Mouse (Mus musculus) spleen, adult 12 weeks (tissue): ENCODE data around the gene Krt42.
"Not testable (repeated sequence)": the region's sequence is repeated elsewhere in the genome, so short reads cannot be mapped to it uniquely, and the experiment has no call there.

Experiments
- DNase-seq: peaks from one replicate; pipeline ENCODE4 v3.0.0; 2022; ENCODE audit warnings: low spot score

Krt42 gene

DNA sequence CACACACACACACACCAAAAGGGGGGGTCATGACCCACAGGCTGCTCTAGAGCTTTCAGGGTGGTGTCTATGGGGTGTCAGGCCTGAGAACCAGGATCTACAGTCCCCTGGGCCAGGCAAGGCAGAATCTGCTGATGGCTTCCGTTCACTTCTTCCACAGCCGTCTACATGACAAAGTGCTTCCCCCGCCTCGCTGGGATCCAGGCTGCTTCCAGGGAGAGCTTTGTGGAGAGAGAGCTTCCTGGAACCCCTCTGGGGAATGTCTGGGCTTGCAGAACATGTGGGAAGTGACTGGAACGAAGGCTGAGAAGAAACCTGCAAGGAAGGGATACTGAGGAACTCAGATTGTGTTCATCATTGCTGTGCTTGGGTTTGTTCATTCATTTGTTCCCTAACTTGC is 9.1 kb upstream of the Krt42 start:
- no peak for DNase-seq

DNA sequence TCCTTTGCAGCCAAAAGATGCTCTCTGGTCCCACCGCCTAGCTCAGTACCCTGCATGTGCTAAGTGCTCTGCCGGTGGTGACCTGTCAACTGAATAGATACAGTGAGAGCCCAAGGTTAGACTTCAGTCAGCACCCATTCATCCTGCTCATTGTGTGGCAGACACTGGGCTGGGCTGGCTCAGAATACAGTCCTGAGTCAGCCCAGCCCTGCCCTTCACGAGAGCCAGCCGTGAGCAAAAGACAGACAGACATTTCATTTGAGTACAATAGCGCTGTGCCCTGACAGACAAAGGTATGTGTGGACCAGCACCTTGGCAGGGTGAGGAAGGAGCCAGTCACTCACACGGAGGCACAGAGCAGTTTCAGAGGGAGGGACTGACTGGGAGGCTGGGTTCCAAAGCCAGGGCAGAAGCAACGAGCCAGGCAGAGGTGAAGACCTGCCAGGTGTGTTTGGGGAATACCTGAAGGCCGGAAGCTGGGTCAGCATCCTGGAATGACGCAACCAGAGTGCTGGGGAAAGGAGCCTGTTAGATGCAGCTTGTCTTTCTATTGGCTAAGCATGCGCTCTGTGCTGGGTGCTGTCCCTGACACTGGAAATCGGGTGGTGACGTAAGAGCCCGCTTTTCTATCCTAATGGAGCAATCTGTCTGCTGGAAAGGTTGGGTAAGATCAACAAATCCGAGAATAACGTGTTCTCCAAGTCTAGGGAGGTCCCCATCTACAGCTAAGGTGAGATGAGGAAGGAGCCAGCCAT is 8.2 kb upstream of the Krt42 start:
- DNase-seq = no peak

- no peak for DNase-seq
These were observed 5.8 kb upstream of the Krt42 start for GRCm38 (mm10) chr11:100275466-100275865.

DNA sequence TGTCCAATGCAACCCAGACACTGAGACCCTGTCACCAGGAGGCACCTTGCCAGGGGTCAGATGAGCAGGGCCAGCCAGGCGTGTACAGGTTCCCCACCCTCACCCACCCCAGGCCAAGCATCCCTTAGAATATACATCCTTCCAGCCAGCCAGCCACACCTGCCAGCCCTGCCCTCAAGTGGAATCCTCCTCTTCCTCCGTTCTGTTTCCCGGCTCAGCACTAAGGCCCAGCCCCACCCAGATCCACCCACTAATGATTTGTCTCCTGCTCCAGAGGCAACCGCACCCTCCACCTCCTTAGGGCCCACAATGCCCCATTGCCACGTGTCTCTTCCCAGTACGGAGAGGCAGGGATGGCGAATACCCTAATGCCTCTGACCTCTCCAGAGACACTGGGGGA is 5.0 kb upstream of the Krt42 start:
- DNase-seq = no peak

- no peak for DNase-seq
These were observed 2.2 kb upstream of the Krt42 start for GRCm38 (mm10) chr11:100271878-100272277.

DNA sequence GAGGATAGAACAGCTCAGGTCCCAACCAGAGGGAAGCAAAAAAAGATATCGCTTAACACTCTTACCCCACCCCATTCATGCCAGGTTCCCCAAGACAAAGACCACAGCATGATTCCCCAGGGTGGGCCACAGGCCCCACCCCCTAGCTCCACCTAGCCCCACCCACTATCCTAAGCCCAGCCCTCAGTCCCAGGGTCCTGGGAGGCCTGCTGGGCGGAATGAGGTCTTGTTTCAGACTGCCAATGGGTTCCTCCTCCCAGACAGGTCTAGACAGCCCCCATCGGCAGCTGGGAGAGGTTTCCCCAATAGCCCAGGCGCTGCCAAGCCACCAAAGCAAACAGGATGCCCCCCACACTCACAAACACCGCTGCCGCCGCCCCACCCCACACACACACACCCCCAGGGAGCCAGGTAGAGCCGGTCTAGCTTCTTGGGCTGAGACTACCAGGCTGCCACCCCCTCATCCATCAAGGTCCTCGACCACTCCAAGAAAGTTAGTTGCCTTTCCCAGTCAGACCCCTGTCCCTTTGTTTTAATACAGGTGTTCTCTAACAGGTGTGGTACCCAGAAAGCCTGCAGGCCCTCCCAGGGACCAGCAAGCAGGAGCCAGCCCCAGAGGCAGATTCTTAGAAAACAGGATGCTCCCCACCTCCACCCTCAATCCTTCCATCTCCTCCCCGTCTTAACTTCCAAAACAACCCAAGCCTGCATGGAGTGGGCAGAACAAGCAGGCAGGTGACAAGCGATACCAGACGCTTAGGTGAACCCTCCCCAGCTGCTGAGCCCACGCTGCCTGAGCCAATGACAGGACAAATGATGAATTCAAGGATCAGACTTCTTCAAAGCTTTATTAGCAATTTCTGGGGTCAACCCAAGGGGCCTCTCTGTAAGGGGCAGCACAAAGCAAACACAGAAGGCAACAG is 7.4 kb downstream of the Krt42 start:
- no peak for DNase-seq

DNA sequence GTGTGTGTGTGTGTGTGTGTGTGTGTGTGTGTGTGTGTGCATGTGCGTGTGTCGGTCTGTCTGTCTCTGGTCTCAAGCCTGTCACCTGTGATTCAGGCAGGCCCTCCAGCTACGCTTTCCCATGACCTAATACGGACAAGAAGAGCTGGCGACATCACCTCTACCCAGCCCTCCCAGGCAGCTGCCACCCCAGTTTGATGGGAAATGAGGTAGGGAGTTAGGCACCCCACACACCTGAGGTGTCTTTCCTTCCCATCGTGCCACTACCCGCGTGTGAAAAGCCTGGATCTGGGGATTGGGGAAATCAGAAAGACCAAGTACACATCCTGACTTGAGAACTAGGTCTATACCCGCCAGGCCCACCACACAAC is 8.5 kb downstream of the Krt42 start:
- DNase-seq = no peak

DNA sequence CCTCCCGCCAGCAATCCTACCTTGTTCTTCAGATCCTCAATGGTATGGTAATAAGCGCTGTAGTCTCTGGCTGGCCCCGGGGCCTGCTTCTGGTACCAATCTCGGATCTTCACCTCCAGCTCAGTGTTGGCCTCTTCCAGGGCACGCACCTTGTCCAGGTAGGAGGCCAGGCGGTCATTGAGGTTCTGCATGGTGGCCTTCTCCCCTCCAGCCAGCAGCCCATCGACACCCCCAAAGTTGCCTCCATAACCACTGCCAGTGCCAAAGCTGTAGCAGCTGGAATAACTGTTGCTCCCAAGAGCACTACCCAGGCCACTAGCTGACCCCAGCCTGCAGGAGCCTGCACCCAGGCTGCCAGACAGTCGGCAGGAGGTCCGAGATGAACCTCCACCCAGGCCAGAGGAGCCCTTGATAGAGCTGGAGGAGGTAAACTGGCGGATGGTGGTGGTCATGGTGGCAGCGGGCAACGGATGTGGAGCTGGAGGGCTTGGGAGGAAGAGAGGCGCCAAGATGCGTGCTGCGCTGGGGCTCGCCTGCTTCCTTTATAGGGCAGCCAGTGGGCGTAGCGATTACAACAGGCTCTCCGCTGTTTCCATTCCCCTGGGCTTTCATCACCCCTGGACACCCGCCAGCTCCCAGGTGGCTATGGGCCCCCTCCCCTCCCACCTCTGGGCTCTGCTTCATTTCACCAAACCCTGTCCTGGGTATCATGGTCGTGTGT is 9.0 kb downstream of the Krt42 start, which contains the start of gene Krt17:
TSS of gene Krt17 (minus strand) at position 516 of the 721 bp plus-strand sequence.
- DNase-seq = no peak

GRCm38 (mm10) chr11:100259079-100259478 is 10.6 kb downstream of the Krt42 start:
- DNase-seq = no peak

GRCm38 (mm10) chr11:100257967-100258366 is 11.7 kb downstream of the Krt42 start:
- no peak for DNase-seq

- DNase-seq = no peak
These were observed 14.2 kb downstream of the Krt42 start for GRCm38 (mm10) chr11:100255514-100255913.

GRCm38 (mm10) chr11:100254360-100255090 is 15.1 kb downstream of the Krt42 start:
- DNase-seq = no peak

DNA sequence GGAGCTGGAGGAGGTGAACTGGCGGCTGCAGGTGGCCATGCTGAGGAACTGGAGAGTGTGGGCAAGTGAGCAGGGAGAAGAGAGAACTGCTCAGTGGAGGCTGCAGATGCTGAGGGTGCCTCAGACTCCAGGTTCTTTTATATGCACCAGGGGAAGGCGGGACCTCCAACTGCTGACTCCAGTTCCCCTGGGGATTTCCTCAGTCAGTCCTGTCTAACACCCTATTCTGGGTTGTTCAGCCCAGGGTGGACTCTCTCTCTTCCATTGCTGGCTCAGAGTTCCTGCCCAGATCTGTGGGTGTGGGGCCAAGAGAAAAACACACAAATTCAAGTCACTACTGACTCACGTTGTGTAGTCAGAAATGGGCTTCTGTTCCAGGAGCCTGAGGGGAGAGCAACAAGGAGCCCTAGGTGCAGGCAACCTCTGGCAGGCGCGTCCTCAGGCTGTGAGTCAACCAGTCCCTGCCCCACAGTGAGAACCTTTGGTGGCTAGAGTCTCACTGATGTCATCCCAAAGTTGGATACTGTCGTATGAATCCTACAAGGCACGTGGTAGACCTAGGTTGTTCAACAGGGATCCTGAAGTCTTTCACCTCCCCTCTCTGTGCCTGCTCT is 20.7 kb downstream of the Krt42 start, which contains the start of gene Krt16:
TSS of gene Krt16 (minus strand) at position 51 of the 614 bp plus-strand sequence.
- DNase-seq = no peak

GRCm38 (mm10) chr11:100246471-100246870 is 23.2 kb downstream of the Krt42 start:
- DNase-seq = not testable (repeated sequence)

DNA sequence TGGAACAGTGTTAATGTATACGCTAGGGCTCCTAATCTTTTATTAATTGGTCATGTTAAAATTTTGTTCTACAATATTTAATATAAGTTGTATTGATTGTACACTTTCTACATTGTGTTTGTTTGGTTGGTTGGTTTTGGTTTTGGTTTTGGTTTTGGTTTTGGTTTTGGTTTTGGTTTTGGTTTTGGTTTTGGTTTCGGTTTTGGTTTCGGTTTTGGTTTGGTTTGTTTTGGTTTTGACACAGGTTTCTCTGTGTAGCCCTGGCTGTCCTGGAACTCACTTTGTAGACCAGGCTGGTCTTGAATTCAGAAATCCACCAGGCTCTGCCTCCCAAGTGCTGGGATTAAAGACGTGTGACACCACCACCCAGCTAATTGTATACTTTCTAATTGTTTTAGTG is 29.4 kb downstream of the Krt42 start:
- DNase-seq = not testable (repeated sequence)

- no peak for DNase-seq
These were observed 47.9 kb downstream of the Krt42 start for GRCm38 (mm10) chr11:100221741-100222140.

DNA sequence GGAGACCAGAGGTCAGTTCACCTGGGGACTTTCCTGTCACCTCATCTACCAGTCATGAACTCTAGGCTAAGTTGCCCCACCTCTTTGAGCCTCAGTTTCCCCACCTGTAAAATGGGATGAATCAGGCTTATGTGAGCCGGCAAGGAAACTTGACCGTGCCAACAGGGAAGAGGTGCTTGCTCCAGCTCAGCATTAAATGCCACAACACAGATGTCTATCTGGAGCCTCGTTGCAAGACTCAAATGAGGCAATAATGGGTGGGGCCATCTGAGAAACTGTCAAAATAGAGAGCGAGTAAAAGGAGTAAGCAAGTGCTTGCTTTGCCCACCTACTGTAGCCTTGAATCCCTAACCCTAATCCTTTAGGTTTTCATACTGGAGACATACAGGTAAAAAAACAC is 50.4 kb downstream of the Krt42 start:
- no peak for DNase-seq
